Mouse (Mus musculus): Measurements from ENCODE around the gene Adam19.

GRCm38 (mm10) chr11:46073061-46073849 lies 17.5 kb downstream of the Adam19 start:
- peak; percentile 84 for TF ChIP-seq CEBPB (IDR thresholded peaks at IDR 0.05; ENCODE audit: low read depth)
- no peak for TF ChIP-seq CTCF (IDR thresholded peaks at IDR 0.05; ENCODE audit: control insufficient read depth, insufficient read depth, insufficient read length)

Measured in C2C12 (cell line).